Mouse (Mus musculus): ENCODE data around the gene Wdr74. TPM values are rescaled to one million over a fixed set of nuclear protein-coding genes. Genes with fewer than 3 reads are reported as not detected.

The Wdr74 gene
- polyA plus RNA-seq, 1 experiment: 55.5 TPM

- TF ChIP-seq CTCF (IDR thresholded peaks at IDR 0.05; ENCODE audit: borderline replicate concordance, insufficient read depth, low read depth, low read length) (no peak), POLR2A (IDR thresholded peaks at IDR 0.05; ENCODE audit: borderline replicate concordance, insufficient read depth, low read length) (no peak)
- peak overlapping the region; percentile 74 for H3K4me3 ChIP-seq (replicated peaks; ENCODE audit: insufficient read depth, low read depth, low read length)
- H3K27me3 ChIP-seq (ENCODE audit: control insufficient read depth, insufficient read depth, low read length): no peaks in the 10 kb centered on the region
- peaks cover 12% of the 10 kb centered on the region; the same call in 1 of the 2 replicates for H3K4me1 ChIP-seq (ENCODE audit: control insufficient read depth, insufficient read depth, low read length)
- DNase-seq: peak; percentile 40 to 46
- WGBS: 4% methylated on average over 13 of the region's 13 CpGs
- no peak overlapping the region for H3K27ac ChIP-seq (ENCODE audit: insufficient read depth, low read length)
These were observed 22.7 kb upstream of the Wdr74 start for GRCm38 (mm10) chr19:8712870-8713305.

- Histone ChIP-seq H3K27me3 (ENCODE audit: control insufficient read depth, insufficient read depth, low read length) (no peaks in the 10 kb centered on the region), H3K4me3 (replicated peaks; ENCODE audit: insufficient read depth, low read depth, low read length) (peak overlapping the region; percentile 74), H3K27ac (ENCODE audit: insufficient read depth, low read length) (peak overlapping the region; percentile 23), H3K4me1 (ENCODE audit: control insufficient read depth, insufficient read depth, low read length) (peaks cover 12% of the 10 kb centered on the region; the same call in 1 of the 2 replicates)
- TF ChIP-seq CTCF (IDR thresholded peaks at IDR 0.05; ENCODE audit: borderline replicate concordance, insufficient read depth, low read depth, low read length) (peak; percentile 68), POLR2A (IDR thresholded peaks at IDR 0.05; ENCODE audit: borderline replicate concordance, insufficient read depth, low read length) (peak; percentile 55; the same call in 1 of the 2 replicates)
- peak; percentile 90 to 92 for DNase-seq
- under 1% methylated on average over 51 of the region's 51 CpGs for WGBS
These were observed 22.2 kb upstream of the Wdr74 start for GRCm38 (mm10) chr19:8713306-8713996.

GRCm38 (mm10) chr19:8713997-8714652, 21.5 kb upstream of the Wdr74 start:
- TF ChIP-seq POLR2A (IDR thresholded peaks at IDR 0.05; ENCODE audit: borderline replicate concordance, insufficient read depth, low read length) (no peak), CTCF (IDR thresholded peaks at IDR 0.05; ENCODE audit: borderline replicate concordance, insufficient read depth, low read depth, low read length) (no peak)
- Histone ChIP-seq H3K4me1 (ENCODE audit: control insufficient read depth, insufficient read depth, low read length) (peaks cover 12% of the 10 kb centered on the region; the same call in 1 of the 2 replicates), H3K27me3 (ENCODE audit: control insufficient read depth, insufficient read depth, low read length) (no peaks in the 10 kb centered on the region), H3K4me3 (replicated peaks; ENCODE audit: insufficient read depth, low read depth, low read length) (peak overlapping the region; percentile 74), H3K27ac (ENCODE audit: insufficient read depth, low read length) (no peak overlapping the region)
- 11% methylated on average over 13 of the region's 13 CpGs for WGBS
- no peak for DNase-seq

DNA sequence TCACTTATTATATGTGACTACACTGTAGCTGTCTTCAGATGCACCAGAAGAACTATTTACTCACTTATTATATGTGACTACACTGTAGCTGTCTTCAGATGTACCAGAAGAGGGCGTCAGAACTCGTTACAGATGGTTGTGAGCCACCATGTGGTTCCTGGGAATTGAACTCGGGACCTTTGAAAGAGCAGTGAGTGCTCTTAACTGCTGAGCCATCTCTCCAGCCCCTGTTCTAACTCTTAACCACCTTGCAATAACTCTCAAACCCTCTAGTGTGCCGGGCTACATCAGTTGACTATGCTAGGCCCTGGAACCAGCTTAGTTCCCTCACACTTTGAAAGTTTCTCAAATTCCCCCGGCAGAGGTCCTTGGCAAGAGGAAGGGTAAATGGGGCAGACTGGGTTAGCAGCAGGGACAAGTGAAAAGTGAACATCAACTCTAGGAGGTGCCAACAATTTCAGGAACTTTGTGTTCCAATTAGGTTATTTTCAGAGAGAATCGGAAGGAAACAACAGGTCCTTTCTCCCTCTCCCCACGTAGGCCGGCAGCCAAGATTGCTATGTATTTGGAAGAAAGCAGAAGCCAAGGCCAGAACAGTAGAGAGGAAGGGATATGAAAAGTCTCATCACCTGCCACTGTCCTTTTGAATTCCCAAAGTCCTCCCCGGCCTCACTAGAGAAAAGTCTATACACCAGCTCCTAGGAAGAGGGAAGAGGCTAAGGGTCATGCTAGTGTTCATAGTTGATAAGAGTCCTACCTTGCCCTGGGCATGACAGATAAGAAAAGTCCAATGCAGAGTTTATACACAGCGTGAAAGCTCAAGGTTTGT, 20.8 kb upstream of the Wdr74 start:
- DNase-seq: no peak
- H3K4me1 ChIP-seq (ENCODE audit: control insufficient read depth, insufficient read depth, low read length): peaks cover 12% of the 10 kb centered on the region; the same call in 1 of the 2 replicates
- H3K4me3 ChIP-seq (replicated peaks; ENCODE audit: insufficient read depth, low read depth, low read length): no peak overlapping the region
- TF ChIP-seq POLR2A (IDR thresholded peaks at IDR 0.05; ENCODE audit: borderline replicate concordance, insufficient read depth, low read length) (no peak), CTCF (IDR thresholded peaks at IDR 0.05; ENCODE audit: borderline replicate concordance, insufficient read depth, low read depth, low read length) (no peak)
- H3K27me3 ChIP-seq (ENCODE audit: control insufficient read depth, insufficient read depth, low read length): no peaks in the 10 kb centered on the region
- 61% methylated on average over 10 of the region's 10 CpGs for WGBS
- H3K27ac ChIP-seq (ENCODE audit: insufficient read depth, low read length): no peak overlapping the region

DNA sequence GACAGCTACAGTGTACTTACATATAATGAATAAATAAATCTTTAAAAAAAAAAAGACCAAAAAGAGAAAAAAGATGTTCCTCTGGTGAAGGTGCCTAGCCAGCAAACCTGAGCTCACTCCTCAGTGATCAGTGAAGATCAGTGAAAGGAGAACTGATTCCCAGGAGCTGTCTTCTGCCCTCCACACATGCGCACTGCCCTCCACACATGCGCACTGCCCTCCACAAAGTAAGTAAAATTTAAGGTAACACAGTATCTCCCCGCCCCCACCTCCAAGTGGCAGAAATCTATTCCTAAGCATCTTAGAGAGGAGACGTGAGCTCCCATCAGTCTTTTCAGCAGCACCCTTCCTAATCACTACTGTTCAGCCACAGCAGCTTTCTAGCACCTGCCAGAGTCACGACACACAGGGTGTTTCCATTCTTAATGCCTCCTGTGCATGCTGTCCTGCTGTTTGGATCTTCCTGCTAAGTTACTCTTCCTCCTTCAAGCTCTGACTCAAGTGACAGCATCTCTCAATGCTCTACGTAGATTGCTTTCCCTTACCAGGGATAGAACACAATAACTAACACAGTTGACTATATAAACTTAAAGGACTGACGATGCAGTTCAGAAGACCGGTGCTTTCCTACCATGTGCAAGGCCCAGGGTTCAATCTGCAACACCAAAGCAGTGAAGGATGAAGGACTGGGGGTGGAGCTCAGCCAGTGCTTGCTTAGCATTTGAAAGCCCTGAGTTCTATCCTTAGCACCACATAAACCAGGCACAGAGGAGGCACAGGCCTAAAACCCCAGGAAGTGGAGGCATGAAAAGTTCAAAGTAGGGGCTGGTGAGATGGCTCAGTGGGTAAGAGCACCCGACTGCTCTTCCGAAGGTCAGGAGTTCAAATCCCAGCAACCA, 19.5 kb upstream of the Wdr74 start:
- WGBS: 65% methylated on average over 10 of the region's 10 CpGs
- peaks cover 17% of the 10 kb centered on the region for H3K4me1 ChIP-seq (ENCODE audit: control insufficient read depth, insufficient read depth, low read length)
- TF ChIP-seq POLR2A (IDR thresholded peaks at IDR 0.05; ENCODE audit: borderline replicate concordance, insufficient read depth, low read length): no peak
- TF ChIP-seq CTCF (IDR thresholded peaks at IDR 0.05; ENCODE audit: borderline replicate concordance, insufficient read depth, low read depth, low read length): no peak
- DNase-seq: no peak
- H3K27me3 ChIP-seq (ENCODE audit: control insufficient read depth, insufficient read depth, low read length): no peaks in the 10 kb centered on the region
- no peak overlapping the region for H3K4me3 ChIP-seq (replicated peaks; ENCODE audit: insufficient read depth, low read depth, low read length)
- no peak overlapping the region for H3K27ac ChIP-seq (ENCODE audit: insufficient read depth, low read length)

DNA sequence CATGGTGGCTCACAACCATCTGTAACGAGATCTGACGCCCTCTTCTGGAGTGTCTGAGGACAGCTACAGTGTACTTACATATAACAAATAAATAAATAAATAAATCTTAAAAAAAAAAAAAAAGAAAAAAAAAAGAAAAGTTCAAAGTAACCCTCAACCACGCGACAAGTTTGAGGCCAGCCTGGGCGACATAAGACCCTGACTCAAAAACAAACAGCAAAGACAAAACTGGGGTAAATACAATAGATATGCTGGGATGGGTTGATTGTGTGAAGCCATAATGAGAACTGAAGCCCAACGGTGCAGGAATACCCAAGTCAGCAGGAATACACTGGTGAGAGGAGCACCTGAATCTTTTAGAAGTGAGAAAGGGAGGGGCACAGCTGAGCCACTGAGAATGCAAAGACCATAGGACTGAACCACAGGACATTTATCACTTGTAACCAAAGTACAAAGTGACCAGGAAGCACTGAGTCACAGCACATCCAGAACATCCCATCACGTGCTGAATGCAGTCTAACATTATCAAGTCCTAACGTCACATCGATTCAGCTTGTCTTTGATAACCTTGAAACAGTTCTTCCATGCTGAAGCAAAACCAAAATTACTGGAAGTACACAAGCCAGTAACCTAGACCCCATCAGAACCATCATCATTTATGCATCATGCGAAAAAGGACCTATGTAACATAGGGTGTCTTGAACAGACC, 18.7 kb upstream of the Wdr74 start:
- no peak overlapping the region for H3K27ac ChIP-seq (ENCODE audit: insufficient read depth, low read length)
- 60% methylated on average over 10 of the region's 10 CpGs for WGBS
- H3K4me1 ChIP-seq (ENCODE audit: control insufficient read depth, insufficient read depth, low read length): peaks cover 17% of the 10 kb centered on the region
- H3K27me3 ChIP-seq (ENCODE audit: control insufficient read depth, insufficient read depth, low read length): no peaks in the 10 kb centered on the region
- H3K4me3 ChIP-seq (replicated peaks; ENCODE audit: insufficient read depth, low read depth, low read length): no peak overlapping the region
- DNase-seq: no peak
- TF ChIP-seq POLR2A (IDR thresholded peaks at IDR 0.05; ENCODE audit: borderline replicate concordance, insufficient read depth, low read length) (no peak), CTCF (IDR thresholded peaks at IDR 0.05; ENCODE audit: borderline replicate concordance, insufficient read depth, low read depth, low read length) (no peak)
